Mouse (Mus musculus) kidney, adult 18-20 months (tissue): ENCODE measurements at regions not wholly inside any gene's neighbourhood (a gene's known extent, or its start where the extent isn't known, plus 50 kb on each side); places are given as distances from the start of the nearest gene placed in this dataset.

ENCODE experiments used
- DNase-seq: peaks from one replicate; pipeline ENCODE4 v3.0.0; 2021

- peak; percentile 23 for DNase-seq
These were observed 53.6 kb upstream of the Actr3 start for GRCm38 (mm10) chr1:125488915-125489730.

- no peak for DNase-seq
These were observed 55.5 kb upstream of the Actr3 start for GRCm38 (mm10) chr1:125491014-125491413.

- DNase-seq = no peak
These were observed 59.1 kb upstream of the Actr3 start for GRCm38 (mm10) chr1:125494598-125494997.

GRCm38 (mm10) chr1:125495320-125496083, 60.0 kb upstream of the Actr3 start:
- DNase-seq = no peak

GRCm38 (mm10) chr1:125497006-125497405, 61.5 kb upstream of the Actr3 start:
- DNase-seq = no peak

- no peak for DNase-seq
These were observed 58.4 kb upstream of the Slc35f5 start for GRCm38 (mm10) chr1:125501964-125502517.

- no peak for DNase-seq
These were observed 56.5 kb upstream of the Slc35f5 start for GRCm38 (mm10) chr1:125503878-125504277.

- no peak for DNase-seq
These were observed 52.4 kb upstream of the Slc35f5 start for GRCm38 (mm10) chr1:125507786-125508514.

- no peak for DNase-seq
These were observed 51.7 kb upstream of the Slc35f5 start for GRCm38 (mm10) chr1:125508594-125509257.
